Mouse (Mus musculus): ENCODE measurements around the gene Tnf. TPM values are rescaled to one million over a fixed set of nuclear protein-coding genes. Genes with fewer than 3 reads are reported as not detected.

Tnf gene
- polyA plus RNA-seq, 1 experiment from 2014 or later, result 0.95 TPM

- TF ChIP-seq EP300 (IDR thresholded peaks at IDR 0.05), result no peak
Measured at GRCm38 (mm10) chr17:35154616-35155015, 47.2 kb downstream of the Tnf start.

GRCm38 (mm10) chr17:35153931-35154330, 47.9 kb downstream of the Tnf start:
- Histone ChIP-seq H3K4me1 (ENCODE audit: insufficient read depth, low read depth, low read length) (no peaks in the 10 kb centered on the region), H3K27ac (ENCODE audit: low read length) (no peak overlapping the region), H3K27me3 (replicated peaks; ENCODE audit: insufficient read depth, low read length) (no peaks in the 10 kb centered on the region), H3K36me3 (ENCODE audit: insufficient read depth, low read length) (peaks cover 89% of the 10 kb centered on the region), H3K9ac (replicated peaks; ENCODE audit: low read depth) (no peak overlapping the region), H3K4me3 (ENCODE audit: low read depth, low read length) (no peak overlapping the region), H3K4me2 (replicated peaks; ENCODE audit: low read depth, low read length) (no peak overlapping the region), H3K9me3 (ENCODE audit: low read length) (no peaks in the 10 kb centered on the region)
- TF ChIP-seq CTCF (IDR thresholded peaks at IDR 0.05) (no peak), EP300 (IDR thresholded peaks at IDR 0.05) (no peak)
- WGBS, result 79% methylated on average over 4 of the region's 4 CpGs
- ATAC-seq (no peak), DNase-seq (ENCODE audit: low spot score) (no peak)

More at GRCm38 (mm10) chr17:35154616-35155015, 47.2 kb downstream of the Tnf start:
- peaks cover 91% of the 10 kb centered on the region for H3K36me3 ChIP-seq (ENCODE audit: insufficient read depth, low read length)
- DNase-seq (ENCODE audit: low spot score) (no peak), ATAC-seq (no peak)
- H3K27me3 ChIP-seq (replicated peaks; ENCODE audit: insufficient read depth, low read length), result no peaks in the 10 kb centered on the region
- WGBS, result 82% methylated on average over 7 of the region's 7 CpGs
- no peaks in the 10 kb centered on the region for H3K4me1 ChIP-seq (ENCODE audit: insufficient read depth, low read depth, low read length)
- no peak overlapping the region for H3K9ac ChIP-seq (replicated peaks; ENCODE audit: low read depth)
- no peaks in the 10 kb centered on the region for H3K9me3 ChIP-seq (ENCODE audit: low read length)
- H3K4me2 ChIP-seq (replicated peaks; ENCODE audit: low read depth, low read length), result no peak overlapping the region
- no peak overlapping the region for H3K27ac ChIP-seq (ENCODE audit: low read length)
- H3K4me3 ChIP-seq (ENCODE audit: low read depth, low read length), result no peak overlapping the region

- DNase-seq (ENCODE audit: low spot score) (no peak), ATAC-seq (no peak)
- Histone ChIP-seq H3K4me3 (ENCODE audit: low read depth, low read length) (no peak overlapping the region), H3K9me3 (ENCODE audit: low read length) (no peaks in the 10 kb centered on the region), H3K27ac (ENCODE audit: low read length) (no peak overlapping the region), H3K36me3 (ENCODE audit: insufficient read depth, low read length) (peaks cover 81% of the 10 kb centered on the region), H3K4me1 (ENCODE audit: insufficient read depth, low read depth, low read length) (no peaks in the 10 kb centered on the region), H3K27me3 (replicated peaks; ENCODE audit: insufficient read depth, low read length) (no peaks in the 10 kb centered on the region), H3K4me2 (replicated peaks; ENCODE audit: low read depth, low read length) (no peak overlapping the region), H3K9ac (replicated peaks; ENCODE audit: low read depth) (no peak overlapping the region)
- 83% methylated on average over 9 of the region's 9 CpGs for WGBS
- TF ChIP-seq EP300 (IDR thresholded peaks at IDR 0.05), result no peak
- TF ChIP-seq CTCF (IDR thresholded peaks at IDR 0.05), result no peak
Measured at GRCm38 (mm10) chr17:35153077-35153476, 48.7 kb downstream of the Tnf start.

GRCm38 (mm10) chr17:35152121-35152520, 49.7 kb downstream of the Tnf start:
- no peak overlapping the region for H3K4me3 ChIP-seq (ENCODE audit: low read depth, low read length)
- H3K9me3 ChIP-seq (ENCODE audit: low read length), result no peaks in the 10 kb centered on the region
- H3K9ac ChIP-seq (replicated peaks; ENCODE audit: low read depth), result no peak overlapping the region
- TF ChIP-seq EP300 (IDR thresholded peaks at IDR 0.05), result no peak
- no peak for TF ChIP-seq CTCF (IDR thresholded peaks at IDR 0.05)
- 96% methylated on average over 4 of the region's 4 CpGs for WGBS
- H3K4me2 ChIP-seq (replicated peaks; ENCODE audit: low read depth, low read length), result no peak overlapping the region
- ATAC-seq (no peak), DNase-seq (ENCODE audit: low spot score) (no peak)
- no peak overlapping the region for H3K27ac ChIP-seq (ENCODE audit: low read length)
- H3K4me1 ChIP-seq (ENCODE audit: insufficient read depth, low read depth, low read length), result no peaks in the 10 kb centered on the region
- peaks cover 74% of the 10 kb centered on the region for H3K36me3 ChIP-seq (ENCODE audit: insufficient read depth, low read length)
- H3K27me3 ChIP-seq (replicated peaks; ENCODE audit: insufficient read depth, low read length), result no peaks in the 10 kb centered on the region

Small RNA genes within 50 kb of the gene (microRNA-seq; reads per million reads assigned to microRNA genes)
- gene Mir6973a (not detected), gene Mir6974 (not detected), gene Mir6975 (not detected), gene Mir8094 (not detected)

Other genes with a start within 250 kb of the Tnf start
- 0.35 and 0.50 TPM in 2 replicates for gene Hspa1b, start 242.8 kb downstream of the Tnf start, polyA plus RNA-seq (2015; fragmentation: Nextera tagmentation; extraction: Ambion mirVana)
- not detected in 2 replicates for gene Gm20481, start 232.1 kb downstream of the Tnf start, polyA plus RNA-seq (2015; fragmentation: Nextera tagmentation; extraction: Ambion mirVana)
- 8.2 and 11.9 TPM in 2 replicates for gene Hspa1a, start 229.9 kb downstream of the Tnf start, polyA plus RNA-seq (2015; fragmentation: Nextera tagmentation; extraction: Ambion mirVana)
- gene Hspa1l, start 229.3 kb downstream of the Tnf start, polyA plus RNA-seq (2015; fragmentation: Nextera tagmentation; extraction: Ambion mirVana), result 0.70 and 0.79 TPM in 2 replicates
- gene Lsm2, start 220.1 kb downstream of the Tnf start, polyA plus RNA-seq (2015; fragmentation: Nextera tagmentation; extraction: Ambion mirVana), result 47.3 and 55.4 TPM in 2 replicates
- 24.6 and 24.7 TPM in 2 replicates for gene Vars, start 201.0 kb downstream of the Tnf start, polyA plus RNA-seq (2015; fragmentation: Nextera tagmentation; extraction: Ambion mirVana)
- gene Vwa7, start 185.4 kb downstream of the Tnf start, polyA plus RNA-seq (2015; fragmentation: Nextera tagmentation; extraction: Ambion mirVana), result 0.30 and 0.36 TPM in 2 replicates
- 1.7 TPM in 2 replicates for gene Sapcd1, start 174.0 kb downstream of the Tnf start, polyA plus RNA-seq (2015; fragmentation: Nextera tagmentation; extraction: Ambion mirVana)
- 1.8 and 2.4 TPM in 2 replicates for gene Msh5, start 155.3 kb downstream of the Tnf start, polyA plus RNA-seq (2015; fragmentation: Nextera tagmentation; extraction: Ambion mirVana)
- gene Clic1, start 152.0 kb downstream of the Tnf start, polyA plus RNA-seq (2015; fragmentation: Nextera tagmentation; extraction: Ambion mirVana), result 343 and 355 TPM in 2 replicates
- 238 and 247 TPM in 2 replicates for gene Ddah2, start 143.0 kb downstream of the Tnf start, polyA plus RNA-seq (2015; fragmentation: Nextera tagmentation; extraction: Ambion mirVana)
- gene Ly6g6c, start 136.6 kb downstream of the Tnf start, polyA plus RNA-seq (2015; fragmentation: Nextera tagmentation; extraction: Ambion mirVana), result 3.5 and 4.9 TPM in 2 replicates
- gene Mpig6b, start 135.8 kb downstream of the Tnf start, polyA plus RNA-seq (2015; fragmentation: Nextera tagmentation; extraction: Ambion mirVana), result 2.1 and 2.3 TPM in 2 replicates
- 2.8 and 3.1 TPM in 2 replicates for gene Ly6g6e, start 125.1 kb downstream of the Tnf start, polyA plus RNA-seq (2015; fragmentation: Nextera tagmentation; extraction: Ambion mirVana)
- 14.4 and 14.7 TPM in 2 replicates for gene Ly6g6d, start 123.9 kb downstream of the Tnf start, polyA plus RNA-seq (2015; fragmentation: Nextera tagmentation; extraction: Ambion mirVana)
- 0.71 and 0.74 TPM in 2 replicates for gene Ly6g6f, start 116.4 kb downstream of the Tnf start, polyA plus RNA-seq (2015; fragmentation: Nextera tagmentation; extraction: Ambion mirVana)
- gene Abhd16a, start 112.7 kb downstream of the Tnf start, polyA plus RNA-seq (2015; fragmentation: Nextera tagmentation; extraction: Ambion mirVana), result 104 and 111 TPM in 2 replicates
- not detected in 2 replicates for gene Ly6g5c, start 93.7 kb downstream of the Tnf start, polyA plus RNA-seq (2015; fragmentation: Nextera tagmentation; extraction: Ambion mirVana)
- 0.60 and 0.69 TPM in 2 replicates for gene Ly6g5b, start 86.6 kb downstream of the Tnf start, polyA plus RNA-seq (2015; fragmentation: Nextera tagmentation; extraction: Ambion mirVana)
- gene Gpank1, start 80.6 kb downstream of the Tnf start, polyA plus RNA-seq (2015; fragmentation: Nextera tagmentation; extraction: Ambion mirVana), result 16.0 and 18.5 TPM in 2 replicates
- gene Csnk2b, start 80.0 kb downstream of the Tnf start, polyA plus RNA-seq (2015; fragmentation: Nextera tagmentation; extraction: Ambion mirVana), result 203 and 207 TPM in 2 replicates
- gene D17H6S53E, start 75.6 kb downstream of the Tnf start, polyA plus RNA-seq (2015; fragmentation: Nextera tagmentation; extraction: Ambion mirVana), result 14.4 and 16.3 TPM in 2 replicates
- gene Apom, start 70.0 kb downstream of the Tnf start, polyA plus RNA-seq (2015; fragmentation: Nextera tagmentation; extraction: Ambion mirVana), result 0.19 and 0.27 TPM in 2 replicates
- gene Bag6, start 66.8 kb downstream of the Tnf start, polyA plus RNA-seq (2015; fragmentation: Nextera tagmentation; extraction: Ambion mirVana), result 34.8 and 35.8 TPM in 2 replicates
- 74.1 and 86.0 TPM in 2 replicates for gene Prrc2a, start 37.1 kb downstream of the Tnf start, polyA plus RNA-seq (2015; fragmentation: Nextera tagmentation; extraction: Ambion mirVana)
- gene Aif1, start 25.9 kb downstream of the Tnf start, polyA plus RNA-seq (2015; fragmentation: Nextera tagmentation; extraction: Ambion mirVana), result 9.9 and 10.3 TPM in 2 replicates
- gene Lst1, start 13.6 kb downstream of the Tnf start, polyA plus RNA-seq (2015; fragmentation: Nextera tagmentation; extraction: Ambion mirVana), result 24.8 and 27.5 TPM in 2 replicates
- gene Ltb, start 7.6 kb downstream of the Tnf start, polyA plus RNA-seq (2015; fragmentation: Nextera tagmentation; extraction: Ambion mirVana), result 2.3 and 3.0 TPM in 2 replicates
- 0.11 TPM in 1 of 2 replicates, not detected in the other for gene Lta, start 3.3 kb upstream of the Tnf start, polyA plus RNA-seq (2015; fragmentation: Nextera tagmentation; extraction: Ambion mirVana)
- 0.60 TPM in 1 of 2 replicates, not detected in the other for gene Gm16181, start 18.8 kb upstream of the Tnf start, polyA plus RNA-seq (2015; fragmentation: Nextera tagmentation; extraction: Ambion mirVana)
- gene Atp6v1g2, start 31.7 kb upstream of the Tnf start, polyA plus RNA-seq (2015; fragmentation: Nextera tagmentation; extraction: Ambion mirVana), result 4.7 and 6.1 TPM in 2 replicates
- 11.2 and 12.2 TPM in 2 replicates for gene Nfkbil1, start 33.8 kb upstream of the Tnf start, polyA plus RNA-seq (2015; fragmentation: Nextera tagmentation; extraction: Ambion mirVana)
- gene Ddx39b, start 39.7 kb upstream of the Tnf start, polyA plus RNA-seq (2015; fragmentation: Nextera tagmentation; extraction: Ambion mirVana), result 161 and 170 TPM in 2 replicates
- gene H2-D1, start 60.7 kb upstream of the Tnf start, polyA plus RNA-seq (2015; fragmentation: Nextera tagmentation; extraction: Ambion mirVana), result 530 and 579 TPM in 2 replicates
- gene H2-Q1, start 118.4 kb upstream of the Tnf start, polyA plus RNA-seq (2015; fragmentation: Nextera tagmentation; extraction: Ambion mirVana), result 0.11 and 0.19 TPM in 2 replicates
- gene H2-Q2, start 140.2 kb upstream of the Tnf start, polyA plus RNA-seq (2015; fragmentation: Nextera tagmentation; extraction: Ambion mirVana), result 10.3 and 10.4 TPM in 2 replicates
- gene H2-Q4, start 177.6 kb upstream of the Tnf start, polyA plus RNA-seq (2015; fragmentation: Nextera tagmentation; extraction: Ambion mirVana), result 8.1 and 8.9 TPM in 2 replicates
- gene H2-Q6, start 222.8 kb upstream of the Tnf start, polyA plus RNA-seq (2015; fragmentation: Nextera tagmentation; extraction: Ambion mirVana), result 0.74 and 0.86 TPM in 2 replicates
- gene H2-Q7, start 237.1 kb upstream of the Tnf start, polyA plus RNA-seq (2015; fragmentation: Nextera tagmentation; extraction: Ambion mirVana), result 3.1 and 4.0 TPM in 2 replicates

Data from lung, postnatal 0 days (tissue).